Mouse (Mus musculus) heart, adult 18-20 months (tissue): ENCODE data around the gene Gm4756. TPM values are rescaled to one million over a fixed set of nuclear protein-coding genes. Genes with fewer than 3 reads are reported as not detected.
"Not testable (repeated sequence)": the region's sequence is repeated elsewhere in the genome, so short reads cannot be mapped to it uniquely, and the experiment has no call there.

Experiments
- DNase-seq, 2 experiments: peaks; one replicate each; pipeline ENCODE4 v3.0.0; 2021 to 2022; ENCODE audit warnings: mixed read lengths in 1 of 2
- total RNA-seq, 2 experiments: library from RNA; stranded (reverse); gene quantifications; 2 replicates each; pipeline ENCODE4 v1.2.3; 2021

Gm4756 gene
- total RNA-seq, 2 experiments from 2014 or later, result not detected

DNA sequence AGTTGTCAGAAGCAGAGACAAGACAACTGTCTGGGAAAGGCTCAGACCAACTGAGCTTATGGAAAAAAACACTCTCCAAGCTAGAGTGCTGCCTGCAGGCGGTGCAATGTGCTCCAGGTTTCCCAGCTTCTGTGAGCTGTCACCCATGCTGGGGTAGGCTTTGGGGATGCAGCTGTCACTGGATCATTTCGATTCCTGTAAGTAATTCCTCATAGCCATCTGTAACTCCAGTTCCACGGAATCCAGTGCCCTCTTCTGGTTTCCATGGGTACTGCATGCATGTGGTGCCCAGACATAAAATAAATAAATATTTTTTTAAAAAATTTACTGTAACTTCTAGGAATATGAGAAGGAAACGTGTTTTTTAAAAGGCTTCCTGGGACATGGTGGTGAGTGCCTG, 5.2 kb upstream of the Gm4756 start:
- DNase-seq, result peak; percentile 32 to 81

DNA sequence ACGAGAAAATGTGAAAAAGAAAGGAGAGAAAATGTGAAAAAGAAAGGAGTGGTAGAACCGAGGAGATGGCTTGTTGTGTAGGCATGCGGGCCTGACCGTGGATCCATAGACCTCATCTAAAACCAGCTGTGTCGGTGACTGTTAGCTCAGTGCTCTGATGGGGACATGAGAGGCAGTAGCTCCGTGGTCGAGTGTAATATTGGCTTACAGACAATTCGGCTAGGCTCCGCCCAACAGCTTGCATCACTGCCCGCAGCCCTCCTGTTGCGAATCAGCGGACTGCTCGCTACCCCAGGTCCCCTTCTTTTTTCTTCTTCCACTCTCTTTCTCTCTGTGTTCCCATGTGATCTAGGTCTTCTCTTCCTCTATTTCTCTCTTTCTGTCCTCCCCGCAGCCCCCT, 540 bp downstream of the Gm4756 start:
- DNase-seq, result no peak

DNA sequence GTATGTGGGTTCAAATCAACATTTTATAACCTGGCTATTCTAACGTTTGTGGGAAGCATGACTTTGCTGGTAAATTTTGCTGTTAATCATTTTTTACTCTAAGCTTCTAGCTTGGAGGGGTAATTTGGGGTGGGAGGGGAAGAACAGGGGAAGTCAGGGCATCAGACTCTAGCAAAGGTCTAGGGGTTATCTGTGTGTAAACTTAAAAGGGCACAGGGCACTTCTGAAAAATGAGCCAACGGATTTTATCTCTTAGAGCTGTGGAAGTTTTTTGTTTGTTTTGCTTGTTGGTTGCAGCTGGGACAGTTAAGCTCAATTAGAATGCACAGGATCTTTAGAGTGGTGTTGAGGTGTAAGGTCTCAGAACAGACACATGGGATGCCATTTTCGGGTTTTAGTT, 11.4 kb downstream of the Gm4756 start:
- DNase-seq, result no peak

DNA sequence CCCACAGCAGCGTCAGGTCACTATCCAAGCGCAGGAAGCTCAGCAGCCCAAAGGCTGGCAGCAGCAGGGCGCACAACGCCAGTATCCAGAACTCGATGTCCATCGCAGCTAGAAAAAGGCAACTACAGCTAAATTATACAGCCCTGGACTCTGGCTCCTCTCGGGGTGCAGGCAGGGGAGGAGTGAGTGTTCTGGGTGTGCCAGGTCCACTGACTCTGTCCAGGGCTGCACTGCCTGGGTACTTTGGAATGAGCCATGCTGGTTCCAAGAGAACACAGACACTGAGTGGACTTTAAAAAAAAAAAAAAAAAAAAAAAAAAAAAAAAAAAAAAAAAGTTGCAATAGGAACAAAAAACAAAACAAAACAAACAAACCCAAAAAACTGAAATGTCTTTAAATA, 20.7 kb downstream of the Gm4756 start:
- no peak for DNase-seq

DNA sequence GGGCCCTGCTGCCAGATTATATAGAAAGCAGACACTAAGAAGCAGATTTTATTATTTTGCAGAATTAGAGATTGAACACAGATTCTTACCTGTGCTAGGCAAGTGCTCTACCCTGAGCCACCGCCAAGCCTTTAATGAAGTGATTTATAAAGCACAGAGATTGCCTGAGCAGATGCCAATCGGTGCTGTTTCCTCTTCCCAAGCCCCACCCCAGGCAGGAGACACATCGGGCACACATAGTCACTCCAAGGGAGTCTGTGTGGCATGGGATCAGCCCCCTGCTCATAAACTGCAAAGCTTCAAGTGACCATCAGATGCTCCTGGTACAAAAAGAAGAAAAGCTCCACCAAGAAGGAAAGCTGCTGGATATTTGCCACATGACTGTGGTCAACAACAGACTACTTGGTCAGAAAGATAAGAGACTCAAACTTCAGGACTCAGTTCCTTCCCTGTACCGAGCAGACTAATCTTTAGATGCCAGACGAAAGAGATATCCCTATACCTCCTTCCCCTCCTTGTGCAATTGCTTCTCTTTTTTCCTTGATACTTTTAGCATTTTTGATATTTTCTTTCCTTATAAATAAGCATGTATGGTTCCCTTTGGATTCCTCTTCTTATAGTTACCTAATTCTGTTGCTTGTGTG, 26.5 kb downstream of the Gm4756 start:
- no peak for DNase-seq

DNA sequence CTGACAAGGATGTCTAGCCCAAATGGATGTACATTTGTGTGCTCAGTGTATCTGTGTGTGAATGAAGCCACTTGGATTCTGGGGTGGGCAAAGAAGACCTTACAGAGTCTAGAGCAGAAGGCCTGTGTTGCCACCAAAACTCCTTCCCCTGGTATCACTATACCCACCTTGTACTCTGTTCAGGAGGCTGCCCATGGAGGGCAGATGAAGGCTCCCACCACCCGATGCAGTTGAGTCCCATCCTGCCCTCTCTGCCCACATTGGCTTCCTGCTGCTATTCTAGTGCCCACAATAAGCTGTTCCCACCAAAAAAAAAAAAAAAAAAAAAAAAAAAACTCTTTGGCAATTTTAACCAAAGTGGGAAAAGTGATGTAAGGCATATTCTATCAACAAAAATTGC, 28.0 kb downstream of the Gm4756 start:
- DNase-seq, result no peak

DNA sequence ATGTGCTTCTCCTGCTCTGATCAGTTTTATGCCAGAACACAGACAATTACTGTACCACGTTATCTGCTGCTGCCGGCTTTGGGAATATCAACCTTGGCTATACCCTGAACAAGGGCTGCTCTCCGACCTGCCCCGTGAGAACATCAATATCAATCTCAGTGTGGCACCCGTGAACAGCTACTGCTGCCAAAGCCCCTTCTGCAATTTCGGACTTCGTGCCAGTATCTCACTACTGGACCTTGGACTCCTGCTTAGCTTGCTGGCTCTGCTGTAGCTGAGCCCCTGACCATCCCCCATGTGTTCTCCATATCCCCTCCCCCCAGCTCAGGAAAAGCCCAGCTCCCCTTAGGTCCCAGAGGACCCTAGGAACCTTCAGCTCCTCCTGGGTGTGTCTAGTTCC, 28.6 kb downstream of the Gm4756 start:
- no peak for DNase-seq

DNA sequence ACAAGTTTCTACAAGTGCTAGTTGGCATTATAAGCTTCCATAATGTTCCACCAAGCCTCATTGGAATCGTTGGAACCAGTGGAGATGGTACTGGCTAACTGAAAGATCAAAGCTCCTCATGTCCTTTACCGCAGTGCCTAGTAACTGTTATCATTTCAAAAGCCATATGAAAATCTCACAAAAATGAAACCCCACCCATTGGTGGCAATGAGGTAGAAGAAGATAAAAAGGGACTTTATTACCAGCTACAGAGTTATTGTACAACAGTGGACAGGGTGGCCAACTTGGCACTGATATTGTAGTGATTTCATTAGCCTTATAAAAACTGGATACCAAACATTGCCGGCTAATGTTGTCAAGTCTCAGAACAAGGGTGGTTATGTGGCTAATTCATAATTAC, 37.4 kb downstream of the Gm4756 start:
- DNase-seq, result no peak

DNA sequence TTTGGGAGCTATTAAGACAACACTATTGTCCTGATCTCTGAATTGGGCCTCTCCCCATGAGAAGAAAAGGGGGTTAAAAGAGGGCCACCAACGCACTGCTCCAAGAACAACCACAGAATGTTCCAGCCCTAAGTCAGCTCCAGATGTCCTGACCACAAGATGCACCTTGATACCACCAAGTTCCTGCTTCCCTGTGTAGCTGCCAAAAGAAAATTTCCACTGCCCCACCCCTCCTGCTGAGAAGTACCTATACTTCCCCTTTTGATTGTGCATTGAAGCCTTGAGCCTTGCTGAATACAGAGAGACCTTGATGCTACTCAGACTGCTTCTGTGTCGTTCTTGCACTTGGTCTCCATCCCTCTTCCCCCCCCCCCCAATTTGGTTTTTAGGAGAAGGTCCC, 50.7 kb downstream of the Gm4756 start:
- DNase-seq, result not testable (repeated sequence)

DNA sequence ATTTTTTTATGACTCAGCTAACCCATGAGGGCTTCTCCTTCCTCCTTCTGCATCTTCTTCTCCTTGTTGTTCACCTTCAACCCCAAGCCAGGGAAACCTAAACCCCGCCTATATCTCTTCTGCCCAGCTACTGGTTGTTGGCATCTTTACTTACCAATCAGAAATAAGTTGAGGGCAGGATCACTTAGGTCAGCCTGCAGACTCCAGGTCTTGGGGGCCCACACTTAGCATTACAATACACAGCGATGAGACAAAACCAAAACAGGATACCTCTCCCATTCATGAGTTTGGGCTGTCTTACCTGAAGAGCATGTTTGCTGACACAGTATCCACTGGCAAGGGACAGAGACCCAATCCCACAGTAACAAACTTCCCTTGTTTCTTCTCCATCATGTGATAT, 55.5 kb downstream of the Gm4756 start:
- no peak for DNase-seq

DNA sequence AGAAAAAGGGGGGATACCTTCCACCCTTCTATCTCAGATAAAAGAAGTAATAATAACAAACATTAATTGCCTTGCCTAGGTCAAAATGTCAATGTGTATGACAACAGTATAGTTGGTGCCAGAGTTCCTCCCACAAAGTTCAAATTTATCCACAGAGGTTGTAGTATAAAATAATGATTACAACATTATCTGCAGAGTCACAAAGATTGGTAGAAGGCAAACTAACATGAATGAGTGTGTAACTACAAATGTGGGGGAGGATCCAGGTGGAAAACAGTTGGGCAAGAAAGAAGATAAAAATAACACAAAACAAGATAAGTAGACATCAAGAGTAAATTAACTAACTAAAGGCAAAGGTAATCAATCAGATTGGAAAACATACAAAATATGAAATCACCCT, 56.5 kb downstream of the Gm4756 start:
- DNase-seq, result no peak

DNA sequence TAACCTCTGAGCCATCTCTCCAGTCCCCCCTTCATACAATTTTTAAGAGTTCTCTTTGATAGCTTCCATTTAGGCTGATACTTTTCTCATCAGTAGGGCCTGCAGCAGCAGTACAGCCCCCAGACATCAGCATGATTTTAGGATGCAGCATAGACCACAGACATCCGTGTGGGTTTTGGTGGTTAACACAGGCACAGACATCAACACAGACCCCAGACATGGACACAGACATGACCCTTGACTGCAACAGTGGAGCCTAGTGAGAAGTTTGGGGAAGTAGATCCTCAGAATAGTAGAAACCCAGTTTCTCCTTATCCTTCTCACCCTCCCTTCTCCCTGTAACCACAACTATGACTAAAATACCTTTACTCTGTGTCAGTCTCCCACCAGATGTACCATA, 64.1 kb downstream of the Gm4756 start:
- no peak for DNase-seq

DNA sequence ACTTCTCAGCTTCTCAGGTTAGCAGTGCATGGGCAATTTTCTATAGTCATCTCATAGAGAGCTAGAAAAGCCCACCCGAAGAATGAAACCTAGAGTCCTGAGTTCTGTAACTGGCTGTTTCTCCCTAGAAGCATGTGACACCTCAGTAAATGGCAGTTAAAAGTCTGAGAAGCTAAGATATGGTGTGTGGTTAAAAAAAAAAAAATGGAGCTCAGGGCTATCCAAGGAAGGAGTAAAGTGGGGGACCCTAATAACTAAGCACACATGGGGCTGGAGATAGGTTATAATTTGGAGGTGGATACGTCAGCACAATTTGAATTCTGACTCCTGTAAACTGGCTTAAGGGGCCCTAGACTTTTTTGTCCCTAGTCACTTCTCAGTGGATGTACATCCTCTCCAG, 66.4 kb downstream of the Gm4756 start:
- no peak for DNase-seq

DNA sequence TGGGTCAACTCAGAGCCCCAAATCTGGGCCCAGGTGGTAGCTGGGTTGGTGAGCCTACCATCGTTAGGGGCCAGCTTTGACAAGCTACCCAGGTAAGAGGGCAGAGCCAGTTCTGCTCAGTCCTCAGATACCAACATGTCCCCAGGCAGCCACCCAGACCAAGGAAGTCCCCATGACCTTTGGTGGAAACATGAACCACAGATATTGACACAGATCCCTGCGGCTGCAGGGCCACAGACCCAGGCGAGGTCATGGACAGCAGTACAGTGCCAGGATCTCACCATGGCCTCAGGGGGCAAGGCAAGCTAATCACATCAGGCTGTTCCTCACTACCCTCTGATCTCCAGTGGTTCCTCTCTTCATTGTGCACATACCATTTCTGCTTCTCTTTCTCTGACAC, 67.4 kb downstream of the Gm4756 start:
- DNase-seq, result no peak

DNA sequence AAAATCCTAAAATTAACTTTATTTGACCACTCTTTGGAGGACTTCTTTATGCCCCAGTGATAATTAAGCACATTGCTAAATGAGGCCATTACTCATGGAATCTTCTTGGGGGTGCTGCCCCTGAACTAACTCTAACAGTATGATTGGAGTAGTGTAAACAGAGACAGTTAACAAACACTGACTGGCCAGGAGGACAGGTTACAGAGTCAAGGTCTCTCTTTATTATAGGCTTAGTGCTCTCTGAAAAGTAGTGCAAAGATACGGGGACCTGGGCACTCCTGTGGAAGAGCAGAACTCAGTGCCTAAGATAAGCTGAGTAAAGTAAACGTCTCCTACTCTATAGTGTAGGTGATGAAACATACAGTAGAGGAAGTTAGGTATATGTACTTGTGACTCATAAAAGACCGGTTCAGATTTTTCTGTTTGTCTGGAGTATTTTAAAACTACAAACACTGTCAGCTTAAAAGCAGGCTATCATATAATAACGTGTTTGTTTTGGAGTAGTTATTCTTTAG, 85.1 kb downstream of the Gm4756 start:
- no peak for DNase-seq

DNA sequence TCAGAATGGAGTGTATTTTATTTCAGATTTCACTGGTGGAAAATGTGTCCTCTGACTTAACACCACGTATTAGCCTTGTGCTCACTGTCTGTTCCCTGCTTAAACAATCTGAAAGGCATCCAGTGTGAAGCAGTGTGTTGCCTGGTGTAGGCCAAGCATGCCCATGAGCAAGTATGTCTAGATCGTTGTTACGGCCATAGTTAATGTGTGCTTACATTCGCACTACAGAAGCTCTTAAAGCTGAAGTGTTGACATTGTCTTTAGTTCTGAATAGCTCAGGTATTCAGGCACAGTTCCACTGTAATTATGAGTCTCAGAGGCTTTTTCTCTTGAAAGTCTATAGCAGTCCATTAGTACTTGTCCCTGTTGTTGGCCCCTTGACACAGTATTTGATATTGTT, 95.1 kb downstream of the Gm4756 start:
- DNase-seq, result no peak

DNA sequence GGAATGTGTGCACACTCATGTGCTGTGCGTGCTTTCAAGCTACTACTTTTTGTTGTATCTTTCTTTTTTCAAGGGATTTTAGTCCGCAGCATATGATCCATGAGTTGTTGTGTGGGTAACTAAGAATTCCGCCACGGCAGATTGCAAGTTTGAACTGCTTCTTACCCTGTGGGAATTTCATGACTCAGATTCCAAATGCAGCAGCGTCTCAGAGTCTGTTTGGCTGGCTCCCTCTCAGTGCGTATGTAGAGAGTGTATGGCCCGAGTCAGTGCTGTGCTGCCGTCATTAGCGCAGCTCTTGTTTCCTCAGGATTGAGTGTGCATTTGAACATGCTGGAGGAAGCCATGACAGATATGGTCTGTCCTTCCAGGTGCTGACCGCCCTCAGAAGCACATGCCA, 110.9 kb downstream of the Gm4756 start:
- no peak for DNase-seq

DNA sequence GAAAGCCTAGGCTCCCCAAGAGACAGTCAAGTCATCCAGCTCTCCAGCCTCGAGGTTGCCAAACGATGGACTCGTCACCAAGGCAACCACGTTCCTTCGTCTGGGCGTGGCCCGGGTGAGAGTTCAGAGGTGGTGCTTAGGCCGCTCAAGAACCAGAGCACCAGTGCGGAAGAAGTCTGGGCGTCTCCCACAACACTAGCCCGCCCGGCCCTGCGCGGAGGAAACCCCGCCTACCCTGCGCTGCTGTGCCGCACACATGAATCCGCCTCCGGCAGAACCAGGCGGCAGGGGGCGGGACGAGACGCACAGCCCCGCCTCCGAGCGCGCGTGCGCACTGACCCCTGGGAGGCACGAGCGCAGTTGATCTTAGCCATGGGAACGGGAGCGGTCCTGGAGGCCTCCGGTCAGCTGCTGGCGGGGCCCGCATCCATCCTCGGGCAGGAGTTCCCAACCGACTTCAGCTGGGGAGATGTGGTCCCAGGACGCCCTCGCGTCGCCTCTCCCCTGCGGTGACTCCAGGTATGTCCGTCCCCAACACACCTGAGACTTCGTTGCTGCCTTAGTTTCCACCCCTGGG, 113.4 kb downstream of the Gm4756 start, which contains the start of gene Pcnx4:
Gene Pcnx4 (plus strand): TSS at position 363 of the 577 bp plus-strand sequence.
- peak; percentile 98 to 99 for DNase-seq

DNA sequence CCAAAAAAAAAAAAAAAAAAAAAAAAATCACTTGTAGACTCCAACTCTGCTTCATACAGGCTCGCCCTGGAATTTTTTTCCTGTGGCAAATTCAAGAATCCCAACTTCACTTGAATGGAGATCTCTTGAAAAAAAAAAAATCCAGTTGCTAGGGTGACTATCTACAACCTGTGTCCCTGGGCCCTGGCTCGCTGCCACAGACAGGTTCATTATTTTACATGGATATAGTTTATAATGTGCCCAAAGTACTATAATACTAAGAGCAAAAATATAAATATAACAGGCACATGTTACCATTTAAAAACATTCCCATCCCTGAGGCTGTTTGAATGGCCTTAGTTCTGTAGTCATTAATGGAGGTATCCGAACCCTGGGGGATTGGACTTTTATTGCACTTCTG, 113.9 kb downstream of the Gm4756 start:
- no peak for DNase-seq

DNA sequence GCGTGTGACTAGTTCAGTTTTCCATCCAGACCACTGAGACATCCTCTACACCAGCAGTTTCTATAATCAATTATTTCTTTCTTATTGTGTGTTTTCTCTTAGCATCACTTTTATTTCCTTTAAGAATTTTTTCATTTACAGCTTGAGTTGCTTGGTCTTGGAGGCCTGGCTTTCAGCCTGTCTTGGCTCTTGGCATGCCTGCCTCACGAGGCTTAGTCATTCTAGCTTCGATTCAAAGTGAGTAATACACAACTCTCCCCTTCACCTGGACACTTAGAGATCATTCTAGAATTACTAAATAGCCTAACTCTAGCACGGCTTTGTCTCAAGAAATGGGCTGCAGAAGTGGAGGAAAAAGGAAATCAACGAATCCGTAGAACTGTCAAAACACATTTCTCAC, 115.5 kb downstream of the Gm4756 start:
- no peak for DNase-seq

DNA sequence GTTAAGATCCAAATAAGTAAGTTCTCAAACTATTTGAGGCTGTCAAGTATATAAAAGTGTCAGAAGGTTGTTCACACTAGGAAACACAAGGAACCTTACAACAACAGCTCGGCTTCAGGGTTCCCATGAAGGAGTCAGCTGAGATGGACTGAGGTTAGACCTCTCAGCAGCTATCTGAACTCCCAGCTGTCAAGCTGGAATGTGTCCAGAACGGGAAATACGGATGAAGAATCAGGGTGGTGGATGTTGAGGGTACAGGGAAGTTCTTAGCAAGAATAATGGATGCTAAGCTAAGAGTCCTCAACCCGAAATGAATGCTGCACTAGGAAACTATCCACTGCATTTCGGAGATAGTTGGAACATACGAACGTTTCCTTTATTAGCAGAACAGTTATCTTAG, 117.2 kb downstream of the Gm4756 start:
- no peak for DNase-seq
